Mouse (Mus musculus) heart, embryonic 14.5 days (tissue): Measurements from ENCODE around the gene Fam189b. TPM values are rescaled to one million over a fixed set of nuclear protein-coding genes. Genes with fewer than 3 reads are reported as not detected.

ENCODE experiments used
- ATAC-seq: fragments of 200-750 bp; cut with Nextera tagmentation; 2 replicates; pipeline ENCODE4 v1.8.0; 2017; ENCODE audit warnings: low read depth, moderate TSS enrichment; ENCODE audit not compliant: insufficient number of reproducible peaks, insufficient read depth, low FRiP score
- H3K27ac ChIP-seq, 2 experiments: fragments of 200-500 bp in 1 of 2; fragments of 300-500 bp in 1 of 2; sonication (generic) in 1 of 2; replicated peaks in 1 of 2; 2 replicates each; pipeline ENCODE4 v1.5.1; 2012 to 2014; ENCODE audit warnings: low read depth in 2 of 2, low read length in 2 of 2, control low read depth in 1 of 2, mild to moderate bottlenecking in 1 of 2, mixed read lengths in 1 of 2; ENCODE audit not compliant: control insufficient read depth in 1 of 2, insufficient read depth in 1 of 2
- H3K27me3 ChIP-seq: fragments of 300-500 bp; sonication (generic); 2 replicates; pipeline ENCODE4 v1.6.1; 2014; ENCODE audit warnings: mild to moderate bottlenecking, low read length, control low read depth; ENCODE audit not compliant: control insufficient read depth, insufficient read depth
- H3K36me3 ChIP-seq: fragments of 300-500 bp; sonication (generic); 2 replicates; pipeline ENCODE4 v1.6.1; 2014; ENCODE audit warnings: mild to moderate bottlenecking, control low read depth, low read length, mixed read lengths; ENCODE audit not compliant: control insufficient read depth, insufficient read depth
- H3K4me1 ChIP-seq, 2 experiments: fragments of 200-500 bp in 1 of 2; fragments of 300-500 bp in 1 of 2; sonication (generic) in 1 of 2; 2 replicates each; pipeline ENCODE4 v1.6.1; 2012 to 2014; ENCODE audit warnings: low read length in 2 of 2, control low read depth in 1 of 2, mixed read lengths in 1 of 2; ENCODE audit not compliant: control insufficient read depth in 2 of 2, insufficient read depth in 2 of 2
- H3K4me2 ChIP-seq: fragments of 300-500 bp; sonication (generic); 2 replicates; pipeline ENCODE4 v1.6.1; 2014; ENCODE audit warnings: mild to moderate bottlenecking, low read length
- H3K4me3 ChIP-seq, 2 experiments: fragments of 200-500 bp in 1 of 2; fragments of 300-500 bp in 1 of 2; sonication (generic) in 1 of 2; 2 replicates each; pipeline ENCODE4 v1.5.1; 2012 to 2014; ENCODE audit warnings: low read length in 2 of 2, mild to moderate bottlenecking in 2 of 2, control low read depth in 1 of 2, low read depth in 1 of 2, moderate library complexity in 1 of 2; ENCODE audit not compliant: control insufficient read depth in 1 of 2, insufficient read depth in 1 of 2
- H3K9ac ChIP-seq: fragments of 300-500 bp; sonication (generic); 2 replicates; pipeline ENCODE4 v1.6.1; 2014; ENCODE audit warnings: mild to moderate bottlenecking, low read length
- H3K9me3 ChIP-seq: fragments of 300-500 bp; sonication (generic); 2 replicates; pipeline ENCODE4 v1.6.1; 2016; ENCODE audit warnings: low read length, control low read depth; ENCODE audit not compliant: control insufficient read depth
- WGBS: fragments of 180-500 bp; shearing (Covaris S2); extraction: QIAGEN DNeasy Blood & Tissue Kit; methylation state at CpG from one replicate; pipeline ENCODE4 v1.1.7; 2014; 5-methylcytosine and 5-hydroxymethylcytosine counted together
- polyA plus RNA-seq: library from polyadenylated mRNA; unstranded; fragments of >200 nt; fragmentation: Nextera tagmentation; extraction: Ambion mirVana; gene quantifications from 2 replicates; pipeline ENCODE4 v1.2.1, GENCODE M21; 2014

Gene Fam189b
- polyA plus RNA-seq, 1 experiment from 2014 or later, result 12.8 TPM

DNA sequence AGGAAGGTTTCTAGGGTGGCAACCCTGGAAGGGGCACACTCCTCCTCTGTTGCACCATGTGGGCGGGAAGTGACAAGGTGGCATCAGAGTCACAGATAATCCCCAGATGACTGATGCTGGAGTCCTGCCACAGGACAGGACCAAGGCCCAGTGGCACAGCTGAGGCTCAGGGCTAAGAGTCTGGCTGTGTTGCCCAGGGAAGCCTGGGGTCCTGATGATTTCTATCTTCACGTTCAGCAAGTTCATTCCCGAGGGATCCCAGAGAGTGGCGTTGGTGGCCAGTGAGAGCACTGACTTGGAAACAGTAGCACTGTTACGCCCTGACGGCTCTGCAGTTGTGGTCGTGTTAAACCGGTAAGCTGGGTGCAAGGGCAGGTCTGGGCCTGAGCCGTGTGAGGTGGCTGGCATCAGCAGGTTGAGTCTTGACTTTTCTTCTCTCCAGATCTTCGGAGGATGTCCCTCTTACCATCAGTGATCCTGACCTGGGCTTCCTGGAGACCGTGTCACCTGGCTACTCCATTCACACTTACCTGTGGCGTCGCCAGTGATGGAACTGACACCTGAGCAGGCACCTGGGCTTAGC, 25.2 kb downstream of the Fam189b start:
- WGBS, result 88% methylated on average over 13 of the region's 13 CpGs
- no peaks in the 10 kb centered on the region for H3K9me3 ChIP-seq
- H3K27ac ChIP-seq, result no peak overlapping the region
- peaks cover 3 to 11% of the 10 kb centered on the region in 2 experiments; a peak in 3 of 4 replicates for H3K4me1 ChIP-seq
- no peak overlapping the region for H3K4me2 ChIP-seq
- no peak for ATAC-seq
- no peak overlapping the region for H3K9ac ChIP-seq
- no peak overlapping the region for H3K4me3 ChIP-seq
- peaks cover 73% of the 10 kb centered on the region for H3K36me3 ChIP-seq
- no peaks in the 10 kb centered on the region for H3K27me3 ChIP-seq

DNA sequence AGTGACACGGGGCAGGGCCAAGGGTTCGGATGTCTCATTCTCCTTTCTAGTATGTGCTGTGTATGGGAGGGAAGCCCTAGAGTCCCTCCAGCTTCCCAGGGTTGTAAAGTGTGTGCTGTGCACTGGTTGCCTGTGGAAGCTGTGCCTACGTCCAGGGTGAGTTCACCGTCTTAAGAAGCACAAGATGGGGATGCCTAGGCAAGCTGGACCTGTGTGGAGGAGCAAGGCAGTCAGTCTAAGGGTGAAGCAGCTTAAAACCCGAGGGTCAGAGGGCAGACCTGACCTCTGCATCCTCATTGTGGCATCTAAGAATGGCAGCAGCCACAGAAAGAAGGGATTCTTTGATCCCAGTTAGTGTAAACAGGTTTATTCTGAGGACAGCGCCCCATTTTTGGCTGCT, 25.8 kb downstream of the Fam189b start:
- peaks cover 73% of the 10 kb centered on the region for H3K36me3 ChIP-seq
- H3K9me3 ChIP-seq, result no peaks in the 10 kb centered on the region
- peaks cover 0 to 8% of the 10 kb centered on the region in 2 experiments; a peak in 2 of 4 replicates for H3K4me1 ChIP-seq
- H3K27ac ChIP-seq, result no peak overlapping the region
- H3K4me3 ChIP-seq, result no peak overlapping the region
- ATAC-seq, result no peak
- WGBS, result 86% methylated on average over 6 of the region's 6 CpGs
- no peak overlapping the region for H3K9ac ChIP-seq
- no peaks in the 10 kb centered on the region for H3K27me3 ChIP-seq
- no peak overlapping the region for H3K4me2 ChIP-seq

DNA sequence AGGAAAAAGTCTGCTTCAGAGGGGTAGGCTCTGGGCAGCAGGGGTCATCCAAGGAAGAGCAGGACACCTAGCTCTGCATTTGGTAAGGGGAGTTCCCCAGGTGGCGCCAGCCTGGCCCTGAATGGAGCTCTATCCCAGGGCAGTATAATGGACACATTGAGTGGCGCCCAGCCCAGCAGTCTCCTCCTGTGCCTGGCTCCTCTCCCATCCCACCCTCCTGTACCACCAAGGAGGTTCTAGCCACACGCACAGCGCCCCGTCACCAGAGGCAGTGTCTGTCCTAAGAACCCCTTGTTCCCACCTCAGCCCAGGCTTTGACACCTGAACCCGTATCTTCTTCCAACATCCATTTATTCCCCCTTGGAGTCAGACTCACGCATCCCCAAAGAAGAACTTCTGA, 26.8 kb downstream of the Fam189b start:
- no peaks in the 10 kb centered on the region for H3K9me3 ChIP-seq
- peaks cover 64% of the 10 kb centered on the region for H3K36me3 ChIP-seq
- ATAC-seq, result no peak
- peaks cover 0 to 11% of the 10 kb centered on the region in 2 experiments; a peak in 3 of 4 replicates for H3K4me1 ChIP-seq
- H3K27me3 ChIP-seq, result no peaks in the 10 kb centered on the region
- 87% methylated on average over 7 of the region's 7 CpGs for WGBS
- no peak overlapping the region for H3K4me2 ChIP-seq
- no peak overlapping the region for H3K4me3 ChIP-seq
- H3K9ac ChIP-seq, result no peak overlapping the region
- no peak overlapping the region; a peak in 1 of 4 replicates for H3K27ac ChIP-seq

DNA sequence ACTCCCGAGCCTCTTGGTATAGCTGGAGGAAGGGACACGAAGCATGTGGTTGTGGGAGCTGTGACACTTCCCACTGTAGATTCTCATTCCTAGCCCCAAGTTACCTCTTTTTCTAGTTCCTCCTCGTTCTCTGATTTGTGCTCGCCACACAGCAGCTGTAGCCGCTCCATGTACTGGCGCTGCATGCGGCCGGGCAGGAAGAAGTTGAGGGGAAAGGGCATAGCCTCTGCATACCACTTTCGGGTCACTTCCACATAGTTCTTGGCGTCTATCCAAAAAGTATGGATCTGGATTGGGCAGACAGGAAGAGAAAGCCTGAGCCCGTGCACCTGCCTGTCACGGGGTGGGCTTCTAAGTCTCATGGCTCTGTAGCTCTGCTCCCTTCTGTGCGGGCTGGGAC, 27.2 kb downstream of the Fam189b start:
- Histone ChIP-seq H3K27ac (peak overlapping the region; percentile 30 to 46), H3K4me1 (peaks cover 2 to 15% of the 10 kb centered on the region in 2 experiments; a peak in 3 of 4 replicates), H3K36me3 (peaks cover 60% of the 10 kb centered on the region), H3K9ac (no peak overlapping the region), H3K9me3 (no peaks in the 10 kb centered on the region), H3K4me3 (no peak overlapping the region), H3K4me2 (no peak overlapping the region), H3K27me3 (no peaks in the 10 kb centered on the region)
- 78% methylated on average over 13 of the region's 13 CpGs for WGBS
- no peak for ATAC-seq

DNA sequence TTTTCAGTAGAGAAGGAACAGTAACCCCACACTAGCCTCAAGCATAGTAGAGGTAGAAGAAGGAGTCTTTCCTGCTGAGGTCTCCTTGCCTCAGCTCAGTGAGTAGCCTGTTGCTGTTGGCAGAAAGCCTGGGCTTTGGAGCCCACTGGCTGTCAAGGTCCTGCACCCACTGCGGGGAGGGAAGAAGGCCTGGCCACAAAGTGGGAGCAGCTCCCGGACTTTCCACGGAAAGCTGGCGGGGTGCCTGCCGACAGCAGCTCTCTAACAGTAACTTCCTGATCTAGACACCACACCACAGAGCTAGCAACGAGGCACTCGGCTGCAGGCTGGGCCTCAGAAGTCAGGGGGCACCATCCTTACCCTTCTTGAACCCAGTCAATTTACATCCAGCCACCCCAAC, 27.8 kb downstream of the Fam189b start:
- Histone ChIP-seq H3K9ac (no peak overlapping the region), H3K36me3 (peaks cover 55% of the 10 kb centered on the region), H3K4me1 (peaks cover 8 to 21% of the 10 kb centered on the region in 2 experiments), H3K27me3 (no peaks in the 10 kb centered on the region), H3K4me2 (no peak overlapping the region), H3K27ac (peak overlapping the region in 1 of 2 experiments; percentile 30; a peak in 2 of 4 replicates), H3K9me3 (no peaks in the 10 kb centered on the region), H3K4me3 (no peak overlapping the region)
- no peak for ATAC-seq
- WGBS, result 62% methylated on average over 7 of the region's 7 CpGs

DNA sequence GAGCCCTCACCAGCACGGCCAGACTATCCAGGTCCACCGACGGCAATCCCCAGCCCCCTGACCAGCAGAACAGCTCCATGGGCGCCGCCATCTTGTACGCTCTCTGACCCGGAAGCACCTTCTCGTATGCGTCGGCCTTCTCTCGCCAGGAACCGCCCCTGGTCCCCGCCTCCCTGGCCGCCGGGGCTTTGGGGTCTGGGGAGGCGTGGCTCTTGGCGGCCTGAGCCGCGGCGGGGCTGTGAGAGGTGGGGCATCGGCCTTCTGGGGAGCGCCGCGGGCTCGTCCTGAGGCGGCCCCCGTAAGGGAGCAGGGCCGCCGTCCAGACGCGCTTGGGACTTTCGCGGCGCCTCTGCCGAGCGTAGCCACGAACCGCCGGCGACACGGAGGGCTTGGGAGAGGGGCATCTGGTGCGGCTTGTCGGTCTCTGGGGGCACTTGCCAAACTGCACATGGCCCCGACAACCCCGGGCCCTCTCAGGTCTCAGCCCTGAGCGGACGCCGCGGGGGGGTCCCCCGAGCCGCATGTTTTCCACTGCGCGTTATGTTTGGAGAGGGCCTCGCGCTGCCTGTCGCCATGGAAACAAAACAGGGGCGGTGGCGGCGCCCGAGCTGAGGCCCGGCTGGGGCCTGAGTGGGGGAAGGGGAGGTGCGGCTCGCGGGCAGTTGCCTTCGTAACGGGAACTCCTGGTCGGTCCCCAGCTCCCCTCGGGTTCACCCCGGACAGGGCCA, 31.0 kb downstream of the Fam189b start:
- Histone ChIP-seq H3K4me3 (peak overlapping the region; percentile 85 to 92), H3K9ac (peak overlapping the region; percentile 75), H3K9me3 (no peaks in the 10 kb centered on the region), H3K27ac (peak overlapping the region; percentile 90 to 94), H3K4me1 (peaks cover 8 to 22% of the 10 kb centered on the region in 2 experiments), H3K27me3 (no peaks in the 10 kb centered on the region), H3K36me3 (peaks cover 22% of the 10 kb centered on the region), H3K4me2 (peak overlapping the region; percentile 71)
- WGBS, result under 1% methylated on average over 68 of the region's 69 CpGs
- peak; percentile 89 for ATAC-seq

DNA sequence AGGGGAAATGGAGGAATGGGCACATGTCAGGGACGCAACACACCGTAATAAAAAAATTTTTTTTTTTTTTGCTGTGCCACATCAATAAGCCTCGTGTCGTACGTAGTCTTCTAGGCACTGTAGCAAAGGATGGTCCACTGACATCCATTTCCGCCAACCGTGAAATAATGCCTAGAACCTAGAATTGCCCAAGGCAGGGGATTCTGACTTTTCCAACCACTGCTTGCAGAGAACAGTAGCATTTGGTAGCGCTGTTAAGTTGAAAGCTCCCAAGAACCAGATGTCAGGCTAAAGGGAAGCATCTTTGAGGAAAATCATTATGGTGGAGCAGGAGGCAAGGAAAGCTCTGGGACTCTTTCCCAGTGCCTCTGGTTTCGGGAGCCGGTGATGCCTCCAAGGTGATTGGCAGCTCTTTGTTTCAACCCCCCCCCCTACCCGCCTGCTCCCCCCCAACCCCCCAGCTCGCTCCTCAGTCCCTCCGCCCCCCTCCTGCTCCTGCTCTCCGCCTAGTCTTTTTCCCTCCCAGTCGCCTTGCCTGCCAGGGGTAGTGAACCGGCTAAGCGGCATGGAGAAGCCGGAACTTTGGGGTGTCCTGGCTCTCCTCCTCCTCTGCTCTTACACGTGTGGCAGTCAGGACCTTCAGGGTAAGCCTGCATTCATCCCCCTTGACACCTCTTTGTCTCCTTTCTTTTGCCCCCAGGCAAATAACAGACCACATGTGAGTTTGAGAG, 31.9 kb downstream of the Fam189b start, which contains the start of gene Thbs3:
Gene Thbs3, plus strand, starts transcription at position 500 of the 731 bp plus-strand sequence.
- Histone ChIP-seq H3K4me2 (peak within 1 kb of the TSS; percentile 71), H3K4me3 (peak within 1 kb of the TSS; percentile 85 to 92), H3K9ac (peak within 1 kb of the TSS; percentile 75), H3K9me3 (no peaks in the 10 kb centered on the region), H3K27me3 (no peaks in the 10 kb centered on the region), H3K4me1 (peaks cover 8 to 22% of the 10 kb centered on the region in 2 experiments), H3K27ac (peak within 1 kb of the TSS; percentile 90 to 94), H3K36me3 (peaks cover 13% of the 10 kb centered on the region)
- under 1% methylated on average over 17 of the region's 19 CpGs for WGBS
- no peak for ATAC-seq
